Comparison of ENCODE assay signal across 15 mouse cellular contexts in the genomic region with DNA sequence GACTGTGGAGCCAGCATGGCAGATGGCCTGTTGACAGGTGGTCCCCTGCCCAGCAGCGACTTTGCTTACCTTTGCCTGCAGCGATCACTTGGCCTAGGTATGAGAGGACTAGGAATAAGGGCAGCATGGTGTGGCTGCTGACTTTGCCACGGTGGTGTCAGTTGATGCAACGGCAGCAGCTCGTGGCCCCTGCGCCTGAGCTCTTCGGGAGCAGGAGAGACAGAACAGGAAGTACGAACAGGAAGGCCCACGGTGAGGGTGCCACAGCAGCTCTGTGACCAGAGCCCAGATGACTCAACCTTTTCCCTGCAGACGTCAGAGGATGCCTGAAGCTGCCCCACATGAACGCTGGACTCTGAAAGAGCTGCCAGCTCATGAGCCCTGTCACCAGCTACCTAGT. TPM values are rescaled to one million over a fixed set of nuclear protein-coding genes. Genes with fewer than 3 reads are reported as not detected.
A peak's percentile ranks its signal among the peaks of the same experiment; 100 is the strongest.
DNase-seq lines count a peak whose midpoint lies in the region; ATAC-seq and TF ChIP-seq lines count a peak whose summit lies in the region.
"Had no signal": no experiment of that assay in that cellular context is flagged by ENCODE, and none has a peak within 500 bp of the region (broad histone marks: within the 10 kb centered on the region; RNA-seq: fewer than 3 reads in every experiment).

Gene Adam3 (minus strand): TSS at position 223 of the 400 bp plus-strand sequence.

- H3K27ac ChIP-seq in hindbrain, postnatal 0 days: no peak within 1 kb of the TSS
- H3K27ac ChIP-seq in hindbrain, embryonic 13.5 days: no peak within 1 kb of the TSS
- H3K27ac ChIP-seq: gastrocnemius, adult 2 months; intestine, embryonic 15.5 days; liver, embryonic 14.5 days; neural tube, embryonic 15.5 days had no signal

- ATAC-seq in hindbrain, postnatal 0 days: no peak
- no peak for ATAC-seq in hindbrain, embryonic 13.5 days (ENCODE audit: low FRiP score)
- ATAC-seq in erythroblast, adult 5-6 weeks (replicated peaks; ENCODE audit: low FRiP score, poor library complexity, severe bottlenecking): no peak

- no peaks in the 10 kb centered on the region for H3K4me1 ChIP-seq in hindbrain, postnatal 0 days (ENCODE audit: insufficient read depth, low read length)
- H3K4me1 ChIP-seq in hindbrain, embryonic 13.5 days (replicated peaks): 0 out of 2 replicates have a peak, but pooled peaks cover 3% of the 10 kb centered on the region
- H3K4me1 ChIP-seq: intestine, embryonic 15.5 days; neural tube, embryonic 15.5 days had no signal

- no peaks in the 10 kb centered on the region for H3K9me3 ChIP-seq in hindbrain, postnatal 0 days (ENCODE audit: low read length)
- no peaks in the 10 kb centered on the region for H3K9me3 ChIP-seq in hindbrain, embryonic 13.5 days
- H3K9me3 ChIP-seq: intestine, embryonic 15.5 days; neural tube, embryonic 15.5 days had no signal

- no peaks in the 10 kb centered on the region for H3K36me3 ChIP-seq in hindbrain, postnatal 0 days (ENCODE audit: insufficient read depth, low read length)
- no peaks in the 10 kb centered on the region for H3K36me3 ChIP-seq in hindbrain, embryonic 13.5 days
- H3K36me3 ChIP-seq: intestine, embryonic 15.5 days; neural tube, embryonic 15.5 days had no signal

- peak; percentile 3 for DNase-seq in hindbrain, postnatal 0 days (ENCODE audit: low spot score)
- peak; percentile 2 for DNase-seq in A20 (ENCODE audit: low read depth, low spot score)
- peak; percentile 8 for DNase-seq in brain, adult 2 months (ENCODE audit: low read depth, low spot score)
- peak; percentile 4 for DNase-seq in lung, postnatal 14 days
- no peak for DNase-seq in left cerebral cortex, postnatal 4 days
- DNase-seq in spleen, adult 12 weeks (ENCODE audit: low spot score): no peak
- DNase-seq: gastrocnemius, adult 2 months; heart, postnatal 10 days; kidney, postnatal 4 days had no signal

- TF ChIP-seq CTCF in hindbrain, postnatal 0 days (IDR thresholded peaks at IDR 0.05; ENCODE audit: low read depth): no peak

- H3K9ac ChIP-seq in hindbrain, postnatal 0 days (replicated peaks; ENCODE audit: low read length): no peak within 1 kb of the TSS
- H3K9ac ChIP-seq in hindbrain, embryonic 13.5 days: no peak within 1 kb of the TSS
- H3K9ac ChIP-seq: intestine, embryonic 15.5 days; liver, embryonic 14.5 days; neural tube, embryonic 15.5 days had no signal

- 64% methylated on average over 11 of the region's 11 CpGs for WGBS in hindbrain, postnatal 0 days
- 69% methylated on average over 11 of the region's 11 CpGs for whole genome bisulfite sequencing in hindbrain, embryonic 13.5 days

- no peaks in the 10 kb centered on the region for H3K27me3 ChIP-seq in hindbrain, postnatal 0 days (ENCODE audit: insufficient read depth, low read length)
- H3K27me3 ChIP-seq in hindbrain, embryonic 13.5 days: no peaks in the 10 kb centered on the region
- H3K27me3 ChIP-seq: intestine, embryonic 15.5 days; neural tube, embryonic 15.5 days had no signal

- no peak within 1 kb of the TSS for H3K4me2 ChIP-seq in hindbrain, postnatal 0 days (ENCODE audit: low read depth, low read length)
- H3K4me2 ChIP-seq in hindbrain, embryonic 13.5 days: no peak within 1 kb of the TSS
- H3K4me2 ChIP-seq: intestine, embryonic 15.5 days; neural tube, embryonic 15.5 days had no signal

- intact Hi-C loops in left cerebral cortex, postnatal 4 days (cut with DNase I): no loop called here

- H3K4me3 ChIP-seq in hindbrain, postnatal 0 days (ENCODE audit: low read length): no peak within 1 kb of the TSS
- H3K4me3 ChIP-seq in hindbrain, embryonic 13.5 days: no peak within 1 kb of the TSS
- H3K4me3 ChIP-seq: gastrocnemius, adult 2 months; intestine, embryonic 15.5 days; neural tube, embryonic 15.5 days had no signal

RNA-seq across cellular contexts. Expression of gene Adam3, which starts in this region (rescaled TPM):
- total RNA-seq in hindbrain, postnatal 0 days (2014; rRNA removed): not detected in 2 replicates
- 0.34 and 0.38 TPM in 2 replicates for polyA plus RNA-seq in hindbrain, postnatal 0 days (2015; fragmentation: Nextera tagmentation; extraction: Ambion mirVana)
- 0.19 and 0.71 TPM in 2 replicates for polyA plus RNA-seq in hindbrain, embryonic 13.5 days (2015; fragmentation: Nextera tagmentation; extraction: Ambion mirVana)
- under 1 TPM in 1 of 2 experiments, not detected in 1; 0.91 TPM for total RNA-seq in left cerebral cortex, postnatal 4 days (2021)
- total RNA-seq in erythroblast, adult 5-6 weeks (2015; ENCODE audit: low replicate concordance): 15.0 TPM in 1 of 2 replicates, not detected in the other
- total RNA-seq in erythroblast, adult 5-6 weeks (2017; ENCODE audit: low replicate concordance): not detected in 2 replicates
- total RNA-seq: gastrocnemius, adult 2 months; heart, postnatal 10 days; left cerebral cortex, adult 8-10 months had no signal
- polyA plus RNA-seq: neural tube, embryonic 15.5 days had no signal

Comparison
In these comparisons a context has a peak if more than half of its experiments do, and no peak if none do; other contexts are left out.
1. Peak in DNase-seq in hindbrain, postnatal 0 days; RNA of the gene not detected or under 1 TPM.
2. DNase-seq: peak in A20 (single experiment), brain, adult 2 months (single experiment) and lung, postnatal 14 days (single experiment); none in left cerebral cortex, postnatal 4 days (single experiment) and spleen, adult 12 weeks (single experiment).